12 mouse cellular contexts compared by ENCODE assay signal in the genomic region with DNA sequence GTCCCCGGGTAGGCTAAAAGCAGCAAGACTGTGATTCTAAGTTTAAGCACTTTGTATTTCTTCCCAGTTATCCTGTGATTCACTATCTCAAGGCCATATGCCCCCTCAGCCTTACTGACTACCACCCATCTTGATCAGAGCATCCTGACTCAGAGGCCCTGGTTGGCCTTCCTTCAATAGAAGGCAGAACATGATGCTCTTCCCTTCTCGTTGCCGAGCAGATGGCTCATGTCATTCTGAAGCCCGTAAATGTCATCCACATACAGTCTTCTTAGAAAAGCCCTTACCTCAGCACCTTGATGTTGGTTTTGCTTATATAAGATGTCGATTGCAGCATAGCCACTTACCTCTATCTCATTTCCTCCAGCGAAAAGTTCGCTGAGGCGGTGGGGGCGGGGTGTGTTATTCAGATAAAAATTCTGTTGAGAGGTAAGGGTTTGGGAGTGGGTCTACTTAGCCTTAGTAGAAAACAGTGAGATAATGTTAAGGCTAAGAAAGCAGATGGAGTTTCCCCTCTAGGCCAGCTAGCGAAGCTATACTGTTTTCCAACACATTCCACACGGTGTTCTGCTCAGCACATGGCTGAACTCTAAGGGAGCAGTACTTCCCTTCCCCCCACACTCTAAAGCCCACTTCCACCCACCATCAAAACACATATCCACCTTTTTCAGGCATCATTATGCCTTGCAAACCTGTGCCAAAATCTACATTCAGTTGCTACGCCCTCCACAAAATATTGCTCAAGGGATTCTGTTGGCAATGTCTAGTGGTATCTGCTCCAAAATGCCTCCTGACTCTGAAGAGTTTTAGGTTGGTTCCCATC. TPM values are rescaled to one million over a fixed set of nuclear protein-coding genes. Genes with fewer than 3 reads are reported as not detected.
DNase-seq lines count a peak whose midpoint lies in the region; ATAC-seq and TF ChIP-seq lines count a peak whose summit lies in the region.
"Had no signal": no experiment of that assay in that cellular context is flagged by ENCODE, and none has a peak within 500 bp of the region (broad histone marks: within the 10 kb centered on the region; RNA-seq: fewer than 3 reads in every experiment).

No protein-coding gene starts in this region.

- no peaks in the 10 kb centered on the region for H3K27me3 ChIP-seq in liver, embryonic 13.5 days
- no peaks in the 10 kb centered on the region for H3K27me3 ChIP-seq in neural tube, embryonic 15.5 days (replicated peaks)
- no peaks in the 10 kb centered on the region for H3K27me3 ChIP-seq in intestine, postnatal 0 days (replicated peaks; ENCODE audit: control insufficient read depth, insufficient read depth, low read length)
- H3K27me3 ChIP-seq: CH12.LX; midbrain, embryonic 13.5 days had no signal

- WGBS in liver, embryonic 13.5 days (ENCODE audit: insufficient replicate concordance): 31% methylated on average over 12 of the region's 12 CpGs
- 91% methylated on average over 12 of the region's 12 CpGs for WGBS in neural tube, embryonic 15.5 days
- 69% methylated on average over 12 of the region's 12 CpGs for WGBS in intestine, postnatal 0 days

- peak; percentile 1 for DNase-seq in kidney, adult 9 months
- DNase-seq in kidney, postnatal 14 days: no peak
- peak; percentile 78 for DNase-seq in CD4-positive helper T cell, adult 2 months (ENCODE audit: low read depth, low spot score)
- DNase-seq in frontal cortex, postnatal 36 days (ENCODE audit: low spot score in 2 of 2): peak; percentile 54 to 66
- no peak for DNase-seq in liver, embryonic 13.5 days
- no peak for DNase-seq in heart, postnatal 4 days
- DNase-seq: cerebellum, adult 18-20 months had no signal

- peak; percentile 36 for ATAC-seq in liver, embryonic 13.5 days (ENCODE audit: low read depth)
- ATAC-seq in neural tube, embryonic 15.5 days (ENCODE audit: low FRiP score): no peak
- no peak for ATAC-seq in intestine, postnatal 0 days
- ATAC-seq: forebrain, embryonic 16.5 days; midbrain, embryonic 13.5 days had no signal

- H3K27ac ChIP-seq in liver, embryonic 13.5 days: no peak overlapping the region
- H3K27ac ChIP-seq in neural tube, embryonic 15.5 days (replicated peaks): no peak overlapping the region
- no peak overlapping the region for H3K27ac ChIP-seq in intestine, postnatal 0 days (ENCODE audit: low read depth, low read length)
- H3K27ac ChIP-seq: midbrain, embryonic 13.5 days had no signal

- H3K4me3 ChIP-seq in liver, embryonic 13.5 days (replicated peaks): no peak overlapping the region
- H3K4me3 ChIP-seq in neural tube, embryonic 15.5 days (replicated peaks): no peak overlapping the region
- H3K4me3 ChIP-seq in intestine, postnatal 0 days (ENCODE audit: low read depth, low read length): no peak overlapping the region
- H3K4me3 ChIP-seq: midbrain, embryonic 13.5 days had no signal

- peak overlapping the region; percentile 8; the same call in 1 of the 2 replicates for H3K4me2 ChIP-seq in liver, embryonic 13.5 days
- no peak overlapping the region for H3K4me2 ChIP-seq in neural tube, embryonic 15.5 days
- H3K4me2 ChIP-seq in intestine, postnatal 0 days (replicated peaks; ENCODE audit: low read depth): no peak overlapping the region
- H3K4me2 ChIP-seq: midbrain, embryonic 13.5 days had no signal

- no peak for TF ChIP-seq CTCF in intestine, postnatal 0 days (IDR thresholded peaks at IDR 0.05; ENCODE audit: low read depth)

- no peaks in the 10 kb centered on the region for H3K9me3 ChIP-seq in liver, embryonic 13.5 days (replicated peaks)
- H3K9me3 ChIP-seq in neural tube, embryonic 15.5 days (replicated peaks): no peaks in the 10 kb centered on the region
- H3K9me3 ChIP-seq in intestine, postnatal 0 days (ENCODE audit: control insufficient read depth): no peaks in the 10 kb centered on the region
- H3K9me3 ChIP-seq: midbrain, embryonic 13.5 days had no signal

- H3K4me1 ChIP-seq in liver, embryonic 13.5 days (replicated peaks): peaks cover 16% of the 10 kb centered on the region
- H3K4me1 ChIP-seq in neural tube, embryonic 15.5 days: no peaks in the 10 kb centered on the region
- no peaks in the 10 kb centered on the region for H3K4me1 ChIP-seq in intestine, postnatal 0 days (replicated peaks; ENCODE audit: control insufficient read depth, insufficient read depth, low read length)
- H3K4me1 ChIP-seq: midbrain, embryonic 13.5 days had no signal

- no peak overlapping the region for H3K9ac ChIP-seq in liver, embryonic 13.5 days
- no peak overlapping the region for H3K9ac ChIP-seq in neural tube, embryonic 15.5 days (replicated peaks)
- no peak overlapping the region for H3K9ac ChIP-seq in intestine, postnatal 0 days (ENCODE audit: low read depth, low read length)
- H3K9ac ChIP-seq: midbrain, embryonic 13.5 days had no signal

- no peaks in the 10 kb centered on the region for H3K36me3 ChIP-seq in liver, embryonic 13.5 days
- H3K36me3 ChIP-seq in neural tube, embryonic 15.5 days: no peaks in the 10 kb centered on the region
- H3K36me3 ChIP-seq in intestine, postnatal 0 days (ENCODE audit: control insufficient read depth, insufficient read depth): no peaks in the 10 kb centered on the region
- H3K36me3 ChIP-seq: midbrain, embryonic 13.5 days had no signal

RNA-seq across cellular contexts. Expression of a gene that starts 21.7 kb away (rescaled TPM):
- 2.4 and 2.7 TPM in 2 replicates for polyA plus RNA-seq in liver, embryonic 13.5 days (2015; fragmentation: Nextera tagmentation; extraction: Ambion mirVana)
- 0.12 and 0.84 TPM in 2 replicates for polyA plus RNA-seq in neural tube, embryonic 15.5 days (2015; fragmentation: Nextera tagmentation; extraction: Ambion mirVana)
- 0.14 TPM in 1 of 2 replicates, not detected in the other for polyA plus RNA-seq in intestine, postnatal 0 days (2015; fragmentation: Nextera tagmentation; extraction: Ambion mirVana)
- under 1 TPM; 0.07 to 0.10 TPM for total RNA-seq in heart, postnatal 4 days (2021)

RNA-seq across cellular contexts. Expression of a gene that starts 50.8 kb away (rescaled TPM):
- 3.8 and 6.3 TPM in 2 replicates for polyA plus RNA-seq in liver, embryonic 13.5 days (2015; fragmentation: Nextera tagmentation; extraction: Ambion mirVana)
- 1.4 and 3.6 TPM in 2 replicates for polyA plus RNA-seq in neural tube, embryonic 15.5 days (2015; fragmentation: Nextera tagmentation; extraction: Ambion mirVana)
- polyA plus RNA-seq in intestine, postnatal 0 days (2015; fragmentation: Nextera tagmentation; extraction: Ambion mirVana): 1.5 and 1.9 TPM in 2 replicates
- 1 to 10 TPM; 1.6 to 2.3 TPM for total RNA-seq in heart, postnatal 4 days (2021)

Comparison
In these comparisons a context has a peak if more than half of its experiments do, and no peak if none do; other contexts are left out.
1. DNase-seq: peak in kidney, adult 9 months (single experiment), CD4-positive helper T cell, adult 2 months (single experiment) and frontal cortex, postnatal 36 days (2 of 2); none in kidney, postnatal 14 days (single experiment), liver, embryonic 13.5 days (single experiment) and heart, postnatal 4 days (single experiment).